Mouse (Mus musculus) lung, postnatal 0 days (tissue): ENCODE data around the gene Sorbs1.

ENCODE experiments used
- CTCF ChIP-seq: IDR thresholded peaks from 2 replicates; pipeline ENCODE4 v1.5.1; 2016; ENCODE audit warnings: antibody characterized with exemption, mild to moderate bottlenecking
- EP300 ChIP-seq: IDR thresholded peaks from 2 replicates; pipeline ENCODE4 v1.6.1; 2016; ENCODE audit warnings: antibody characterized with exemption, mild to moderate bottlenecking, control low read depth

DNA sequence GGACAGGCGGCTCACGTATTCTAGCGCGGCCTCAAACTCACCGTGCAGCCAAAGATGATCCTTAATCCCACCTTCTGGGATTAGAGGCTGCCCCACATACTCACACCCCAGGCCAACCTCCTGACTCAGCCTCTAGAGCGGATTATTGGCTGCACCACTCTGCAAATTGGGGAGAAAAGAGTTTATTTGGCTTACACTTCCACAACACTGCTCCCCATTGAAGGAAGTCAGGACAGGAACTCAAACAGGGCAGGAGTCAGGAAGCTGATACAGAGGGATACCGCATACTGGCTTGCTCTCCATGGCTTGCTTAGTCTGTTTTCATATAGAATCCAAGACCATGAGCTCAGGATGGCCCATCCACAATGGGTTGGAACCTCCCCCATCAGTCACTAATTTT, 797 bp upstream of the Sorbs1 start:
- TF ChIP-seq EP300 (no peak), CTCF (no peak)
